Mouse (Mus musculus) ES-Bruce4 (cell line): ENCODE measurements at regions not wholly inside any gene's neighbourhood (a gene's known extent, or its start where the extent isn't known, plus 50 kb on each side); places are given as distances from the start of the nearest gene placed in this dataset.

Source experiments
- H3K27ac ChIP-seq: 2 replicates; pipeline ENCODE4 v1.5.1; 2012; ENCODE audit warnings: low read length, inconsistent platforms; ENCODE audit not compliant: insufficient read depth
- H3K27me3 ChIP-seq: 2 replicates; pipeline ENCODE4 v1.6.1; 2012; ENCODE audit warnings: mild to moderate bottlenecking, low read length, inconsistent platforms; ENCODE audit not compliant: control insufficient read depth, poor library complexity, insufficient read depth, severe bottlenecking
- H3K36me3 ChIP-seq: 2 replicates; pipeline ENCODE4 v1.6.1; 2012; ENCODE audit warnings: inconsistent platforms, mild to moderate bottlenecking, low read length, moderate library complexity; ENCODE audit not compliant: control insufficient read depth, poor library complexity, insufficient read depth, severe bottlenecking
- H3K4me1 ChIP-seq: one replicate; pipeline ENCODE4 v1.8.1; 2011; ENCODE audit warnings: low read length; ENCODE audit not compliant: control insufficient read depth, insufficient read depth
- H3K4me3 ChIP-seq: 2 replicates; pipeline ENCODE4 v1.5.1; 2011; ENCODE audit warnings: low read depth, mild to moderate bottlenecking, low read length
- H3K9ac ChIP-seq: 2 replicates; pipeline ENCODE4 v1.6.1; 2012; ENCODE audit warnings: low read depth, mild to moderate bottlenecking, inconsistent platforms; ENCODE audit not compliant: poor library complexity, severe bottlenecking
- H3K9me3 ChIP-seq: replicated peaks from 2 replicates; pipeline ENCODE4 v1.6.1; 2012; ENCODE audit warnings: mild to moderate bottlenecking, low read length, inconsistent platforms; ENCODE audit not compliant: control insufficient read depth, poor library complexity, insufficient read depth, severe bottlenecking
- CTCF ChIP-seq: IDR thresholded peaks from one replicate; pipeline ENCODE4 v1.8.1; 2011; ENCODE audit warnings: low read depth, low read length
- EP300 ChIP-seq: IDR thresholded peaks from 2 replicates; pipeline ENCODE4 v1.6.1; 2011; ENCODE audit warnings: low read depth, low read length; ENCODE audit not compliant: insufficient read depth
- POLR2A ChIP-seq: IDR thresholded peaks from one replicate; pipeline ENCODE4 v1.8.1; 2011; ENCODE audit warnings: low read length; ENCODE audit not compliant: insufficient read depth

- TF ChIP-seq EP300: no peak
- TF ChIP-seq POLR2A: no peak
- no peak for TF ChIP-seq CTCF
Observed at GRCm38 (mm10) chr12:13118026-13118425, 131.0 kb downstream of the Ddx1 start.

GRCm38 (mm10) chr12:13114341-13114740 is 134.7 kb downstream of the Ddx1 start:
- Histone ChIP-seq H3K27me3 (no peaks in the 10 kb centered on the region), H3K9ac (no peak overlapping the region), H3K27ac (no peak overlapping the region), H3K36me3 (no peaks in the 10 kb centered on the region), H3K4me3 (no peak overlapping the region), H3K9me3 (no peaks in the 10 kb centered on the region), H3K4me1 (no peaks in the 10 kb centered on the region)
- TF ChIP-seq POLR2A (no peak), EP300 (no peak), CTCF (no peak)

More at GRCm38 (mm10) chr12:13118026-13118425, 131.0 kb downstream of the Ddx1 start:
- no peak overlapping the region for H3K9ac ChIP-seq
- no peaks in the 10 kb centered on the region for H3K36me3 ChIP-seq
- H3K27me3 ChIP-seq: no peaks in the 10 kb centered on the region
- no peak overlapping the region for H3K4me3 ChIP-seq
- H3K9me3 ChIP-seq: peaks cover 6% of the 10 kb centered on the region; the same call in 1 of the 2 replicates
- H3K27ac ChIP-seq: no peak overlapping the region
- no peaks in the 10 kb centered on the region for H3K4me1 ChIP-seq

- no peaks in the 10 kb centered on the region for H3K9me3 ChIP-seq
- no peak for TF ChIP-seq EP300
- TF ChIP-seq POLR2A: no peak
- TF ChIP-seq CTCF: no peak
- no peak overlapping the region for H3K9ac ChIP-seq
- no peaks in the 10 kb centered on the region for H3K27me3 ChIP-seq
- H3K4me1 ChIP-seq: no peaks in the 10 kb centered on the region
- H3K4me3 ChIP-seq: no peak overlapping the region
- no peaks in the 10 kb centered on the region for H3K36me3 ChIP-seq
- no peak overlapping the region for H3K27ac ChIP-seq
Observed at GRCm38 (mm10) chr12:13106931-13107330, 142.1 kb downstream of the Ddx1 start.

GRCm38 (mm10) chr12:13100505-13101354 is 148.3 kb downstream of the Ddx1 start:
- Histone ChIP-seq H3K9ac (no peak overlapping the region), H3K4me3 (no peak overlapping the region), H3K36me3 (no peaks in the 10 kb centered on the region), H3K27me3 (no peaks in the 10 kb centered on the region), H3K27ac (no peak overlapping the region), H3K4me1 (no peaks in the 10 kb centered on the region), H3K9me3 (no peaks in the 10 kb centered on the region)
- TF ChIP-seq CTCF: no peak
- TF ChIP-seq EP300: no peak
- TF ChIP-seq POLR2A: no peak

- Histone ChIP-seq H3K9me3 (no peaks in the 10 kb centered on the region), H3K4me3 (no peak overlapping the region), H3K4me1 (no peaks in the 10 kb centered on the region), H3K27ac (no peak overlapping the region), H3K27me3 (no peaks in the 10 kb centered on the region), H3K36me3 (no peaks in the 10 kb centered on the region), H3K9ac (no peak overlapping the region)
- TF ChIP-seq CTCF: no peak
- no peak for TF ChIP-seq EP300
- TF ChIP-seq POLR2A: no peak
Observed at GRCm38 (mm10) chr12:13094111-13094851, 152.6 kb upstream of the Mycn start.

GRCm38 (mm10) chr12:13085951-13086350 is 144.2 kb upstream of the Mycn start:
- TF ChIP-seq CTCF (no peak), EP300 (no peak), POLR2A (no peak)
- Histone ChIP-seq H3K4me3 (no peak overlapping the region), H3K9ac (no peak overlapping the region), H3K36me3 (no peaks in the 10 kb centered on the region), H3K27me3 (no peaks in the 10 kb centered on the region), H3K4me1 (no peaks in the 10 kb centered on the region), H3K9me3 (no peaks in the 10 kb centered on the region), H3K27ac (no peak overlapping the region)
